Mouse (Mus musculus) ovary, adult 18-20 months (tissue): ENCODE measurements around the gene Pmepa1.

ENCODE experiments used
- DNase-seq: peaks from one replicate; pipeline ENCODE4 v3.0.0; 2022; ENCODE audit warnings: low spot score, mixed read lengths

Pmepa1 gene

GRCm38 (mm10) chr2:173253761-173254662 lies 22.3 kb downstream of the Pmepa1 start:
- no peak for DNase-seq

GRCm38 (mm10) chr2:173251675-173252074 lies 24.7 kb downstream of the Pmepa1 start:
- no peak for DNase-seq

GRCm38 (mm10) chr2:173251133-173251532 lies 25.2 kb downstream of the Pmepa1 start:
- no peak for DNase-seq

- DNase-seq, result no peak
Measured at GRCm38 (mm10) chr2:173250411-173250810, 25.9 kb downstream of the Pmepa1 start.

GRCm38 (mm10) chr2:173249965-173250364 lies 26.4 kb downstream of the Pmepa1 start:
- DNase-seq, result no peak

- no peak for DNase-seq
Measured at GRCm38 (mm10) chr2:173249386-173249785, 26.9 kb downstream of the Pmepa1 start.

- DNase-seq, result no peak
Measured at GRCm38 (mm10) chr2:173248822-173249221, 27.5 kb downstream of the Pmepa1 start.

GRCm38 (mm10) chr2:173247911-173248310 lies 28.4 kb downstream of the Pmepa1 start:
- no peak for DNase-seq

GRCm38 (mm10) chr2:173247197-173247596 lies 29.1 kb downstream of the Pmepa1 start:
- no peak for DNase-seq

GRCm38 (mm10) chr2:173246688-173247087 lies 29.6 kb downstream of the Pmepa1 start:
- no peak for DNase-seq

- no peak for DNase-seq
Measured at GRCm38 (mm10) chr2:173245258-173245657, 31.1 kb downstream of the Pmepa1 start.

GRCm38 (mm10) chr2:173244108-173244507 lies 32.2 kb downstream of the Pmepa1 start:
- no peak for DNase-seq

GRCm38 (mm10) chr2:173243616-173244015 lies 32.7 kb downstream of the Pmepa1 start:
- no peak for DNase-seq

GRCm38 (mm10) chr2:173242874-173243273 lies 33.5 kb downstream of the Pmepa1 start:
- DNase-seq, result no peak

GRCm38 (mm10) chr2:173240738-173241137 lies 35.6 kb downstream of the Pmepa1 start:
- no peak for DNase-seq

GRCm38 (mm10) chr2:173238522-173238921 lies 37.8 kb downstream of the Pmepa1 start:
- no peak for DNase-seq

GRCm38 (mm10) chr2:173235435-173236332 lies 40.6 kb downstream of the Pmepa1 start:
- no peak for DNase-seq

GRCm38 (mm10) chr2:173232766-173233099 lies 43.6 kb downstream of the Pmepa1 start:
- no peak for DNase-seq

GRCm38 (mm10) chr2:173232065-173232765 lies 44.1 kb downstream of the Pmepa1 start:
- DNase-seq, result no peak

- DNase-seq, result peak; percentile 64
Measured at GRCm38 (mm10) chr2:173229578-173230224, 46.6 kb downstream of the Pmepa1 start.

GRCm38 (mm10) chr2:173228567-173228966 lies 47.8 kb downstream of the Pmepa1 start:
- no peak for DNase-seq

- no peak for DNase-seq
Measured at GRCm38 (mm10) chr2:173226792-173227191, 49.5 kb downstream of the Pmepa1 start.
